Mouse (Mus musculus): Measurements from ENCODE around the gene Gm20388. TPM values are rescaled to one million over a fixed set of nuclear protein-coding genes. Genes with fewer than 3 reads are reported as not detected.

Gene Gm20388
- not detected in 2 replicates for polyA plus RNA-seq (2015; fragmentation: Nextera tagmentation; extraction: Ambion mirVana)

GRCm38 (mm10) chr8:119910547-119911257, at the start of gene Gm20388:
Gene Gm20388, plus strand, starts transcription at chr8:119910841.

DNA sequence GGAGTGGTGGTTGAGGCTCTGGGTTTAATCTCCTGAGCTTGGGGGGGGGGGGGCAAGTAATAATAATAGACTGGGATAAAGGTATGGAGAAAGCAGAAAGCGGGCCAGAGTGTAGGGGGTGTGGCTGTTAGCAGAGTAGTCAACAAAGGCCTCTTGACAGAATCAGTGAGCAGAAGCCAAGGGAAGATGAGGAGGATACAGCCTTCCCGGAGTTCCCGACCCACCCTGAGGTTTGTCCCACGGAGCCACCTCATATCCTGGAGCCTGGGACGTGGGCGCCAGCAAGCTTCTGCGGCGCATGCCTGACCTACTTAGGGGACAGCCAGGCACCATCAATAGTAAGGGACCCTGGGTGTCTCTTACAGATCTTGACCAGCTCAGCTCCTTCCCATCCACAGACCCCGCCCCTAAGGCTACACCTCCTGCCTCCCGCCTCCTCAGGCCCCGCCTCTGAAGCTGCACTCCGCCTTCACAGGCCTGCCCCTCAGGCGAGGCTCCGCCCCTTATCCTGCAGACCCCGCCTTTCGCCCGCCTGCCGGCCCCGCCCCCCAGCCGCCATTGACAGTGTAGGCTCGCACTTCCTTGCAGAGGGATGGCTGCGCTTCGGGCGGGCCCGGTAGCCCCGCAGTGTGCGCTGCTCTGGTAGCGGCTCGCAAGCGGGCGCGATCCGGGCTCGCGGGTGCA, 48.8 kb upstream of the Gm20388 start, which contains the start of gene Klhl36:
Klhl36 (plus strand) TSS at position 561 of the 684 bp plus-strand sequence.

DNA sequence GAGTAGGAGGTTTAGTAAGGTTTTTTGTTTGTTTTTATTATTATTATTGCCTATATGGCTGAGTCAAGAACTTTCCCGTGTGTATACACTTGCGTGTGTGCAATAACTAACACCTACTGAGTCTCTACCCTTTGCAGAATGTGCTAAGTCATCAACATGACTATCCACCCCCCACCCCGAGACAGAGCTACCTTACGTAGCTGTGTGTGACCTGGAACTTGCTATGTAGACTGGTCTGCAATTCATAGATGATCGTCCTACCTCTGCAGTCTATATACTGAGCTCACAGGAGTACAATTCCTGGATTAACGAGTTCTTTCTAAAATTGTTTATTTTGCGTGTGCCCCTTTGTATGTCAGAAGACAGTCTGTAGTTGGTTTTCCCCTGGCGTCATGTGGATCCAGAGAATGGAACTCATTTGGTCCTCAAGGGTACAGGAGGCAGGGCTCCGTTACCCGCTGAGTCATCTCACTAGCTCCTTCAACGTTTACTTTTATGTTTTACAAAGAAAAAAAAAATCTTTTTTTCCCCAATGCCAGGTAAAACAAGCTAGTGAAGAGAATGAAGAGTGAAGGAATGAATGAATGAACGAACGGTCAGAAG, 596 bp upstream of the Gm20388 start, which contains the start of gene Usp10:
Usp10 (plus strand) TSS at position 417 of the 603 bp plus-strand sequence.

DNA sequence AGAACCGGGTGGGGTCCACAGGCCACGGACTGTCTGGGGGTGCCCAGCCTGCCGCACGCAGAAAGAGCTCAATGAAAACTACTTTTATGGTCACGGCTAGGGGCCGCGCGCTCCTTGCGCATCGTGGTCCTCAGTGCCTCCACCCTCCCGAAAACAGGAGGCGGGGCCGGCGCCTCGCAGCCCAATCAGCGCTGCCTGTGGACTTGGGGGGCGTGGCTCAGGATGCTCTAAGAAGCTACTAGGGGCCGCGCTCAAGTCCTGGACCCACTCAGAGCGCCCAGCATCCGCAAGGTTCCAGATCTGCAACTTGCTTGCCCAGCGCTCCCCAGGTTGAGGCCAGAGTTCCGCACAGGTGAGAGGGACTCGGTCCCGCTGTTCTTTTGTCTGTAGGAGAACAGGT, 81.6 kb downstream of the Gm20388 start, which contains the start of gene Crispld2:
Crispld2 (plus strand) TSS at position 190 of the 400 bp plus-strand sequence.

DNA sequence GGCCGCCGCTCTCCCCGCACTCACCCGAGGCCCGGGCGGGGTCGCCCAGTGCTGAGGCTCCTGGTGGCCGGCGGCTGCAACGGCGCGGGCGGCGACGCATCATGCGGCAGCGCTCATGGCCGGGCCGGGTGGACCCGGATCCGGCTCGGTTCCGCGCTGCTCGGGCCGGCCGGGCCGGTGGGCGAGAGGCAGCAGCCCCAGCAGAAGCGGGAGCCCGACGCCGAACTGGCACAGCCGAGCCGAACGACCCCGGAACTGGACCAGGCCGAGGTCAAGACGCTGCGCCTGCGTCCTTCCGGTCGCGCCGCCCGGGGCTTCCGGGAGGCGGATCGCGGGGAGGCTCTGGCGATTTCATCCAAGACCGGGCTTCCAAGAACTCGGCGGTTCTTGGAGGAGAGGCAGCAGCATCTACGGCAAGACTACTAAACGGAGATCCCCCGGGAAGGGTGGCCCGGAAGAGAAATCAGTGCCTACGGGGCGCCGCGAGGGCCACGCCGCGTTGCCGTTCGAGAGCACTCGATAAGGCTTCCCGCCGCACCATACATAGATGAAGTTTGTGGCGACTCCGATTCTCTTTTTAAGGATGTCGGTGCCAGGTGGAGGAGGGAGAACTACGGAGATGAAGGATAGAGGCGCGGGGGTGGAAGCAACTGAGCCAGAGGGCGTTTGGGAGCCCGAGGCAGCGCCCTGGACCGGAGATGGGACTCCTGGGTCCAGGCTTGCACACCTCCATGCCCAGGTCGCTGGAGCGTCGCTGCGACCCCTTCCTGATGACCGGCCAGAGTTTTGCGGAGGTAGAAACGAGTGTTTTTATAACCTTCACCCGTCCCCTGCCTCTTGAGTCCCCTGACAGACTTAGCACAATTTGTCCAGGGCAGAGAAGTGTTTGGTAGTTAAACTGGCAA, 190.7 kb downstream of the Gm20388 start, which contains the start of gene Zdhhc7:
Zdhhc7 (minus strand) TSS at position 415 of the 905 bp plus-strand sequence.

GRCm38 (mm10) chr8:120113758-120114255, 203.2 kb downstream of the Gm20388 start, which contains the start of gene 6430548M08Rik:
Gene 6430548M08Rik, plus strand, starts transcription at chr8:120114152.

GRCm38 (mm10) chr8:120177318-120178123, 266.9 kb downstream of the Gm20388 start, which contains the start of gene Fam92b:
Gene Fam92b, minus strand, starts transcription at chr8:120177466.

DNA sequence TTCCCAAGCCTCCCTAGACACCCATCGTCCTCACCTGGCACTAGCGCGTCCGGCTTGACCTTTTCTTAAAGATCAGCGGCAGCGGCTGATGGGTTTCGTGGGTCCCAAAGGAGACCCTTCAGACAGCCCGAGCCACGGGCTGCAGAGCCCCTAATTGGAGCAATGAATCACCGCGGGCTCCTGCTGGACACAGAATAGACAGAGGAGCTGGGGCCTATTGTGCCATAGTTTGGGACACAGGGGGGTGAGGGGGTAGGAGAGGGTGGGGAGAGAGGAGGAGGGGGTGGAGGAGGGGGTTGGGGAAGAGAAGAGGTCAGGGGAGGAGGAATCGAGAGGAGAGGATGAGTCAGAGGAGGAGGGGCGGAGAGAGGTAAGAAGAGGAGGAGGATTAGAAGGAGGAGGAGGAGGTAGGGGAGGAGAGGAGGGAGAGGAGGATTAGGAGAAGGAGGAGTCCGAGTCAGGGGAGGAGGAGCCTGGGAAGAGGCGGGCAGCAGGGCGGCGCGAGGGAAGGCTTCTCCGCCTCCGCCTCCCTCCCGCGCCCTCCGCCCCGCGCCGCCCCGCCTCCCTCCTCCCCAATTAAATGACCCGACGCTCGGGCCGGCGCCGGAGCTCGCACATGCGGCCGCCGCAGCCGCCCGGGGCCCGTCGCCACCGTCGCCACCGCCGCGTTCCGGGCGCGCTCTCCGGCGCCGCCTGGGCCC, 317.4 kb downstream of the Gm20388 start, which contains the start of gene Gse1:
Gse1 (plus strand) TSS at position 566 of the 701 bp plus-strand sequence.

DNA sequence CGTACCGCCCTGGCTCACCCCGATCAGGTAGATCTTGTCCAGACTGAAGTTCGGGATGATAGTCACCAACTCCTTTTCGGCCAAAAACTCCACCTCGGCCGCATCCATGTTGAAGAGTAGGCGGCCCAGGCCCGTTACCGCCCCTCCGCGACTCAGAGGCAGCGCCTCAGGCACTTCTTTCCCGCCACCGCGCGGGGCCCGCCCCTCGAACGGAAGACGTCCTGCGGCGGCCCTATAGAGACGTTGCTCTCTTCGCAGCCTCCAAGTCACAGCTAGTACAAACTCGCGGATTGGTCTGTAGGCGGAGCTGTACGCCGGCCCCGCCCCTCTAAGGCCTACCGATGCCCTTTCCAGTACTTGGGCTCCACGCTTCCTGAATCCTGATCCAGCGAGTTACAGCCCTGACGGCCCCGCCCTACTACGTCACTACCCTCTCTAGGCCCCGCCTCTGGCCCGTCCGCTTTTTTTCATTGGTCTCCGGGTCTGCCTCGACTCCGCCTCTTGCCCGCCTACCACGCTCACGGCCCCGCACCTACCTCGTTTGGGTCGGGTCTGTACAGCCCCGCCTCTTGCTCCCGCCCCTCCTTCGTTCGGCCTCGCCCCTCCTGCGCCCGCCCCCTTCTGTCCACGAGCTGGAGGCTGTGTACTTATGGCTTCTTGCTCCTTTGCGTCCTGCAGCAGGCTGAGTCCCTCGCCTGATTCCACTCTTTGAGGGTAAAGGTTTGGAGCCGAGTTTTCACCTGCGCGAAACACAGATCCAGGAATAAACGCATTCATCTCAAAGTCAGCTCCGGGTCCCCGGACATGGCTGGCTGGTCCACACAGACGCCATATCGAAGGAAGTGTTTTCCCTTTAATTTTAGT, 678.5 kb downstream of the Gm20388 start, which contains the start of gene Gins2:
Gins2 (minus strand) TSS at position 397 of the 864 bp plus-strand sequence.

DNA sequence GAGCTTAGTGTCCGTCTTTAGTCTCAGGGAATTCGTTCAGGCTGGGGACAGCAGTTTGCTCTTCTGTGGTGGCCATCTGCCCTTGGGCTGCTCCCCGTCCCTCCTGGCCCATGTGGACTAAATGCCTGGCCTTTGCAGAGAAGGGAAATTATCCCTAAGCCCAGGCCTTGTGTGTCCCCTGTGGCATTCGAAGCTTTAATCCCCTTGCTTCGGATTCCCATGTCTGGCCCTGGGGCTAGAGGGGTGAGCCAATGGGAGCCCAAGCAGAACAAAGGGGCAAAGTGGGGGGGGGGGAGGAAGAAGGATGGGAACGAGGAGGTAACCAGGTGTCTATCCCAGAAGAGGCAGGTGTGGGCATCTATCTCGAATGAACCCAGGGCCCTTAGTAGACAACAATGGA, 736.9 kb downstream of the Gm20388 start, which contains the start of gene 1190005I06Rik:
1190005I06Rik (minus strand) TSS at position 101 of the 400 bp plus-strand sequence.

DNA sequence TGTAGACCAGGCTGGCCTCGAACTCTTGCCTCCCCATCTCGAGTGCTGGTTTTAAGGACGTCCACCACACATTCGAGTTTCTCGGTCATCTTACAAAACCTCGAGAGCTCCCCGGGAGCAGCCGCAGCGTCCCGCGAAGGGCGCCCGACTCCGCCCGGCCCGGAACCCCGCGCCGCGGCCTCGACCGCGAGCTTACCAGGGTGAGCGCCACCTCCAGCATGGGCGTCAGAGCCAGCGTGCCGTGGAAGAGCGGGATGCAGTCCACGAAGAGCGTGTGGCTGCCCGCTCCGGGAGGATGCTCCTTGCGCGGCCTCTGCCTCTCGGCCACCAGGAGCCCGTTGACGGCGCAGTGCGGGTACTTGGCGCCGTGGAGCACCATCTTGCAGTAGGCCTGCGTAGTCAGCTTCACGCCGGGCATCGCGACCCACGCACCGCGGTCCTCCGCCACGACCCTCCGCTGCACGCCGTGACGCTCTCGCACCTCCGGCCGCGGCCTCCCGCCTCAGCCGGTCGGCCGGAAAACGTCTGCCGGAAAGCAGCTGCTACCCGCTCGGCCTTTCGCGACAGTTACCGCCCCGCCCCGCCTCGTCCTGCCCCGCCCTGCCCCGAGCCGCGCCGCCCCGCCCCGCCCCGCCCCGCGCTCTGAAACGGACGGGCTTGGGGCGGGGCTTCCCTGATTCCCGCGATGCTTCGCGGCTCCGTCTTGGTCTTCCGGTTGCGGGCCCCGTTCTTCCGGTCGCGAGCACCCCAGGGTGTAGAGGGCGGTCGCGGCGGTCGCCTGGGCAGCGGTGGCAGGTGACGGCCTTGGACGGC, 757.1 kb downstream of the Gm20388 start, which contains the start of the genes Gm27021 and Cox4i1:
Gm27021 (minus strand) TSS at position 519 of the 813 bp plus-strand sequence.
Cox4i1 (plus strand) TSS at position 662 of the 813 bp plus-strand sequence.

GRCm38 (mm10) chr8:120668374-120668905, 757.8 kb downstream of the Gm20388 start, which contains the start of gene Emc8:
Gene Emc8, minus strand, starts transcription at chr8:120668573.

DNA sequence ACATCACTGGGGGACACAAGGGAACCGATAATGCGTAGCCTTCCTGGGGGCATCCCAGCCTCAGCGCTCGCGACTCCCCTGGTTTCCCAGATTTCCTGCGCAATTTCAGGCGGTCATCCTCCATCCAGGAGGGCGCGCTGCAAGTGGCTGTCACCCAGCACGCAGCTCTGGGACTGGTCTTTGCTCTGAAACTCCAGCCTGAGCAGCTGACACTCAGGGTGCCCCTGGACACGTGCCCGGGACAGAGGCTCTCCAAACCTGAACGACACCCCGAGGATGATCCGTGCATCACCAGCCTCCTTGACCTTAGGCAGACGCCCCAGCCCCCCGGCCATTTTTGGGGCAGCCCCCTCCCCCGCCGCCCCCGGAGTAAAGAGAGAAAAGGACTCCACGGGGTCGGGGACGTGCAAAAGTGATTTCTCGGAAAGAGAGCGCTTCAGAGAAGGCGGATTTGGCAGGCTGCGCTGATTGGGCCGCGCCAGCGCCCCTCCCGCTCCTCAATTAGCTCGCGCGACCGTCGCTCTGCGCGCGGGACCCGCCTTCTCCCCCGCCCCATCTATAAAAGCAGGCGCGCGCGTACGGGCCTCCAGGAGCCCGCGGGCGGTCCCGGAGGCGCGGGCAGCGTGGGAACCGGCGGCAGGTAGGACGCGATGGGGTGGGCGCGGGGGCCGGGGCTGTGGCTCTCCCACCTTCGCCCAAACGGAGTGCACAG, 825.3 kb downstream of the Gm20388 start, which contains the start of gene Irf8:
Irf8 (plus strand) TSS at position 589 of the 712 bp plus-strand sequence.

DNA sequence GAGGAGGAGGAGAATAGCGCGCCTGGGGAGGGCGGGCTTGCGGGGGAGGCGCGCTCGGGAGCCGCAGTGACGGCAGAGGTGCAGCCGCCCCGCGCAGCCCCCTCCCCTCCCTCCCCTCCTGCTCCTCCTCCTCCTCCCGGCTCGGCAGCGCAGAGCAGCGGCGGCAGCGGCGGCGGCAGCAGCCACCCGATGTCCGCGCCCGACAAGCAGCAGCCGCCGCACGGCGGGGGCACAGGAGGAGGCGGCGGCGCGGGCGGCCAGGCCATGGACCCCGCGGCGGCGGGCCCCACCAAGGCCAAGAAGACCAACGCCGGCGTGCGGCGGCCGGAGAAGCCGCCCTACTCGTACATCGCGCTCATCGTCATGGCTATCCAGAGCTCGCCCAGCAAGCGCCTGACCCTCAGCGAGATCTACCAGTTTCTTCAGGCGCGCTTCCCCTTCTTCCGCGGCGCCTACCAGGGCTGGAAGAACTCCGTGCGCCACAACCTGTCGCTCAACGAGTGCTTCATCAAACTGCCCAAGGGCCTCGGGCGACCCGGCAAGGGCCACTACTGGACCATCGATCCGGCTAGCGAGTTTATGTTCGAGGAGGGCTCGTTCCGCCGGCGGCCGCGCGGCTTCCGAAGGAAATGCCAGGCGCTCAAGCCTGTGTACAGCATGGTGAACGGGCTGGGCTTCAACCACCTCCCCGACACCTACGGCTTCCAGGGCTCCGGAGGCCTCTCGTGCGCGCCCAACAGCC, 1173.7 kb downstream of the Gm20388 start, which contains the start of gene Foxf1:
Foxf1 (plus strand) TSS at position 177 of the 742 bp plus-strand sequence.

